Mouse (Mus musculus): ENCODE results near the gene Cdpf1.
A peak's percentile ranks its signal among the peaks of the same experiment; 100 is the strongest.
"Not testable (repeated sequence)": the region's sequence is repeated elsewhere in the genome, so short reads cannot be mapped to it uniquely, and the experiment has no call there.

Cdpf1 gene

GRCm38 (mm10) chr15:85808434-85808833 lies 3.1 kb downstream of the Cdpf1 start:
- DNase-seq (ENCODE audit: low spot score in 2 of 2) = no peak

- no peak for DNase-seq (ENCODE audit: low spot score in 2 of 2)
These were observed 3.5 kb downstream of the Cdpf1 start for GRCm38 (mm10) chr15:85808031-85808430.

- no peak for DNase-seq (ENCODE audit: low spot score in 2 of 2)
These were observed 4.1 kb downstream of the Cdpf1 start for GRCm38 (mm10) chr15:85807404-85807803.

DNA sequence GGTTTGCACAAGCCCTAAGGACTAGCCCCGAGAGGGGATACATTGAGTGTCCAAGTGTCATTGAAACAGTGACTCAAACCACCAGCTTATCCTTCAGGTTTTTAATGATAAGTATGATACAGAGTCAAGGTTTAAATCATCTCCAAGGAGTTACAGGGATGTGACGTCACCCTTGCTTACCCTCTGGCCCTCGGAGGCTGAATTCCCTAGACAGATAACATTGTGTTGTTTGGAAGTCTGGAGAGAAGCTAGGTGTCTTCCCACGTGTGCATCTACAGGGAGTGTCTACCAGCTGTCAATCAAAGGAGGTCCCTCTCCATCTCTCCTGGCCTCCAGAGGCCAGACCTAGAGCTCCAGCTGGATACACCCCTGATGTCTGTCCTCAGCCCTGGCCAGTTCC lies 4.6 kb downstream of the Cdpf1 start:
- no peak for DNase-seq (ENCODE audit: low spot score in 2 of 2)

GRCm38 (mm10) chr15:85802931-85803330 lies 8.6 kb downstream of the Cdpf1 start:
- DNase-seq (ENCODE audit: low spot score in 2 of 2) = peak; percentile 35 to 50

DNA sequence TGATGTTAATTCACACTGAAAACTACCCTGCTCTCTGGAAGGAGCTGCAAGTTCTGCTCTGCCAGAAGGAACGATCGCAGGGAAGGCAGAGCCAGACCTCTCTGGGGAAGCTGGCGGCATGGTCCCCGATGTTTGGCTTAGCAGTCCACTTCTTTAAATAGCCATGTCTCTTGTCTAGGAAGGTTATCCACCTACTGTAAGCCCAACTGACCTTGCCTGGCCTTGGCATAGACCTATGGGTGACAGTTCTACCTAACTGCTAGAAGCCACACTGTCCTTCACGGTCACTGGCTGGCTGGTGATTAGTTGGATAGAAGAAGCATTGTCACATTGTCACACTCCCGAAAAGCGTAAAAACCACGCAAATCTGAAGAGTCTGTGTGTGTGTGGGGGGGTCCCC lies 12.8 kb downstream of the Cdpf1 start:
- DNase-seq (ENCODE audit: low spot score in 2 of 2) = peak; percentile 62 to 68

DNA sequence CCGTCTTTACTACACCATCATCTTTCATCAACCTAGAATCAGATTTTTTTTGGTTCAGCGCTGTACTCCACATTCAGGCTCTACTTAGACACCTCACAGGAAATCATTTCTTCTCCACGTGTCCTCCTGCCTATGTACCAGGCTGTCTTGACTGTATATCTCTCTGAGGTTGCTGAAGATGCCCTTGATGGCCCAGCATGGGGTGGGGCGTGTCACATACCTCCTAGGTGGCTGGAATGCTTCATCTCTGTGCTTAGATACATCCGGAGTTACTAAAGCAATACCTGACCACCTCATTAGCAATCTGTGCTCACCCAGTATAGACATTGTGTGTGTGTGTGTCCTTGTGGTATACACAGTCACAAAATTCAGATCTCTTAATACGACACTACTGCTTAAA lies 16.0 kb downstream of the Cdpf1 start:
- no peak for DNase-seq (ENCODE audit: low spot score in 2 of 2)

DNA sequence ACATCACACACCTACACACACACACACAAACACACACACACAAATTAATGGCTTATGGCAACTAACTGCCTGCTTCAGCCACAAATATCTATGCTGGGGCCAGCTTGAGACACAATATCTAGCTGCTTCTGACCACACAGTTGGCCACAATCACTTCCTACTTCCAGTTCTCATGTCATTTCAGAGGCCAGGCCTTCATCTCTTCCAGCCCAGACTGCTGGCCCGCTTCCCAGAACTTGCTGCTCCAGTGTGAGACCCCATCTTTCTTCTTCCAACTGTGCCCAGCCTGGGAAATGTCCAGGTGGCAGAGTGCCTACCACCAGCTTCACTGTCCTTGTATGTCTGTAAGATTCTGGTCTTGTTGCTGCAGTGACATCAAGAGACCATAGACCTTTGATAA lies 18.7 kb downstream of the Cdpf1 start:
- peak; percentile 57 to 73 for DNase-seq (ENCODE audit: low spot score in 2 of 2)

DNA sequence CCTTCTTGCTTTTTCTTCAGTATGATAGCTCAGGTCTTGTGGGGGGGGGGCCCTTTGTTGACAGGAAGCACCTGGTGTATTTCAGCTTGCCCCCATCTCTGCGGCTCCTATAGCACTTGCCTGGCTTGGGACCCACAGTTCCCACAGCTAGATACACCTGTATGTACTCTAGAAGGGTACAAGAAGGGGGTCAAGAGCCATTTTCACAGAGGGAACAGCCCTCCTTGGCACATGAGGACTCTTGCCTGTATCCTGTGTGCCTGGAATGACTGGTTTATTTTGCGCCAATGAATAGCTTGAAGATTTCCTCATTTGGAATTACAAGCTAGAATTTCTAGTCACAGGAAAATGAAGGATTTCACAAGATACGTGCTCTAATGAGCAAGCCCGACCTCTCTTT lies 20.0 kb downstream of the Cdpf1 start:
- no peak for DNase-seq (ENCODE audit: low spot score in 2 of 2)

GRCm38 (mm10) chr15:85788633-85789032 lies 22.9 kb downstream of the Cdpf1 start:
- DNase-seq (ENCODE audit: low spot score in 2 of 2) = no peak

DNA sequence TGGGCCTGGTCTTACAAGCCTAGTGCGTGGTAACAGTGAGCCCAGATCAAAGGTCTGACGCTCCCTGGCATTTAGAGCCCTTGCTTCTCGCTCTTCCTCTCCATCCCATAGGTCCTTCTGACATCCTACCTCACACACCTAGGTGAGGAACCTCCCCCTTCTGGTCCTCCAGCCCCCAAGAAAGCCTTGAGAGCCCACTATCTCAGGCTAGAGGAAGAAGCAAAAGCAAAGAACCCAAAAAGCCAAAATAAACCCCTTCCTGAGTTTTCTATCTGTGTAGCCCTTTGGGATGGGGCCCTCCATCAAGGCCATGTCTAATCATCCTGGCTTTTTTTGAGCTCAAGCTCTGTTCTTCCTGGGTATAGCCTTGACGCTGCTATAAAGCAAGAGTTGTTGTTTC lies 23.4 kb downstream of the Cdpf1 start:
- DNase-seq (ENCODE audit: low spot score in 2 of 2) = no peak

DNA sequence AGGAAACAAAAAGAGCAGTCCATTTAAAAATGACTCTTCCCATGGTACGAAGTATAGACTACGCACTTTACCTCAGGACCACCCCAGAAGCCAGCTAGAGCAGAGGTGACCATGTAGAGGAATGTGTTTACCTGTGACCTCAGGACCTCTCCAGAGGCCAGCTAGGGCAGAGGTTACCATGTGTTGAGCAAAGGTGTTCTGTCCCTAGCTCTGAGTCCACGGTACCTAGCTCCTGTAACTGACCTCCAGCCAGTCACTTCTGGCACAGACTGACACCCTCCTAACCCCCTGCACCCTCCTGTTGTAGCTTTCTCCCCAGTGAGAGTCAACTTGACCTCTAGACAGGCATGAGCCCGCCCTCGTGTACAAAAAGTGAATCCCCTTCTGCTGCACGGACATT lies 24.0 kb downstream of the Cdpf1 start:
- no peak for DNase-seq (ENCODE audit: low spot score in 2 of 2)

GRCm38 (mm10) chr15:85786711-85787110 lies 24.8 kb downstream of the Cdpf1 start:
- DNase-seq (ENCODE audit: low spot score in 2 of 2) = no peak

GRCm38 (mm10) chr15:85784341-85784740 lies 27.2 kb downstream of the Cdpf1 start:
- no peak for DNase-seq (ENCODE audit: low spot score in 2 of 2)

- no peak for DNase-seq (ENCODE audit: low spot score in 2 of 2)
These were observed 28.4 kb downstream of the Cdpf1 start for GRCm38 (mm10) chr15:85783146-85783545.

- DNase-seq (ENCODE audit: low spot score in 2 of 2) = not testable (repeated sequence)
These were observed 32.6 kb downstream of the Cdpf1 start for GRCm38 (mm10) chr15:85778891-85779290.

GRCm38 (mm10) chr15:85776771-85777170 lies 34.7 kb downstream of the Cdpf1 start:
- DNase-seq (ENCODE audit: low spot score in 2 of 2) = peak in 1 of 2 experiments; percentile 30

DNA sequence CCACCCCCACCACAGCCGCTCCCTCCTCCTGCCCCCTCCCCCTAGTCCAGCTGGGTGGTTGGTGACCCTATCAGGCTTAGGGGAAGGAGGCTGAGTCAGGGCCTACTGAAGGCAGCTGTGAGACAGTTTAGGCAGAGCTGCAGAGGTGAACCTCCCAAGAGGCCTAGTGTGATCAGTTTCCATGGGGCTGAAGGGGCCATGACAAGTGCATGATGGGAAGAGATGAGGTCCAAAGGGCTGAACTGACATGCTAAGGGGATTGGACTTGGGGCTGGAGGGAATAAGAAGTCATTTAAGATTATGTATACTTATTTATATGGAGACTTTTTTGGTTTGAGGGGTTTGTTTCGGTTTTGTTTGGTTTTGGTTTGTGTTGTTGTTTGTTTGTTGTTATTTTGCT lies 35.3 kb downstream of the Cdpf1 start:
- DNase-seq (ENCODE audit: low spot score in 2 of 2) = no peak

DNA sequence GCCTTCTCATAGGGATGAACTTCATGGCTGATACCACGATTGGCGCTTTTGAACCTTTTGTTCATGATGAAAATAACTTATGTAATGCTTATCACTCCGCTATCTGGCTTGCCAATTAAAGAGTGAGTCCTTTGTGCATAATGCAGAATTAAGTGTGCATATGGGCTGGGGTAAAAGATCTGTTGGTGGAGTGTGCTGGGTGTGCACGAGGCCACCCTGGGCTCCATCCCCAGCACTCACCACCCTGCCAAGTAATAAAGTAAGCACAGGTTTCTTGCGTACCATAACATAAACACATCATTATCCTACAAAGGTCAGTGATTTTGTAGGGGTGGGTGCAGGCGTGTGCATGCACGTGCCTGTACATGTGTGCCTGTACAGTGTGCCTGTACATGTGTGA lies 36.5 kb downstream of the Cdpf1 start:
- DNase-seq (ENCODE audit: low spot score in 2 of 2) = no peak

- DNase-seq (ENCODE audit: low spot score in 2 of 2) = no peak
These were observed 37.1 kb downstream of the Cdpf1 start for GRCm38 (mm10) chr15:85774419-85774818.

GRCm38 (mm10) chr15:85772146-85772740 lies 39.3 kb downstream of the Cdpf1 start:
- no peak for DNase-seq (ENCODE audit: low spot score in 2 of 2)

- DNase-seq (ENCODE audit: low spot score in 2 of 2) = no peak
These were observed 40.0 kb downstream of the Cdpf1 start for GRCm38 (mm10) chr15:85771306-85772121.

DNA sequence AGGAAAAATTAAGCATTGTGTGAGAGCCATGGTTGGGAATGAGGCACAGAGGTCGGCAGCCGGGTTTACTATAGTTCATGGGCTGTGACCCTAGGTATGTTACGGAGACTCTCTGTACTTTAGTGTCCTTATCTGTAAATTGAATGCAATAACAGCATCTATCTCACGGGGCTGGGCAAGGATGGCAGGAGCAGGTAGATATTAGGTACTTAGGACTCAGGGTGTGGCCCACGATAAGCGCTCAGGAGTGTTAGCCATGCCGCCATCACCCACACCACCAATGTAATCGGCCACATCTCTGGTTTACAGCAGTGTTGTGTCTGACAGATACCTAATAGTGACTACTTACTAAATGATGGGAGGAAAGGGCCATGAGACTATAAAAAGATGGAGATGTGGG lies 42.5 kb downstream of the Cdpf1 start:
- DNase-seq (ENCODE audit: low spot score in 2 of 2) = no peak

Data from heart, adult 9 months (tissue).